Mouse (Mus musculus): ENCODE results near the gene Sorl1. TPM values are rescaled to one million over a fixed set of nuclear protein-coding genes. Genes with fewer than 3 reads are reported as not detected.

The Sorl1 gene
- total RNA-seq, 2 experiments from 2014 or later, result 1.4 to 1.7 TPM

- ATAC-seq (replicated peaks; ENCODE audit: low FRiP score, low TSS enrichment, poor library complexity, severe bottlenecking), result no peak
Observed at GRCm38 (mm10) chr9:42097731-42098473, 26.2 kb downstream of the Sorl1 start.

- ATAC-seq (replicated peaks; ENCODE audit: low FRiP score, low TSS enrichment, poor library complexity, severe bottlenecking), result no peak
Observed at GRCm38 (mm10) chr9:42097006-42097730, 26.9 kb downstream of the Sorl1 start.

- no peak for ATAC-seq (replicated peaks; ENCODE audit: low FRiP score, low TSS enrichment, poor library complexity, severe bottlenecking)
Observed at GRCm38 (mm10) chr9:42094752-42095151, 29.3 kb downstream of the Sorl1 start.

GRCm38 (mm10) chr9:42094028-42094551 lies 30.0 kb downstream of the Sorl1 start:
- no peak for ATAC-seq (replicated peaks; ENCODE audit: low FRiP score, low TSS enrichment, poor library complexity, severe bottlenecking)

GRCm38 (mm10) chr9:42092749-42093148 lies 31.3 kb downstream of the Sorl1 start:
- ATAC-seq (replicated peaks; ENCODE audit: low FRiP score, low TSS enrichment, poor library complexity, severe bottlenecking), result no peak

- no peak for ATAC-seq (replicated peaks; ENCODE audit: low FRiP score, low TSS enrichment, poor library complexity, severe bottlenecking)
Observed at GRCm38 (mm10) chr9:42091561-42091960, 32.5 kb downstream of the Sorl1 start.

GRCm38 (mm10) chr9:42087921-42088320 lies 36.2 kb downstream of the Sorl1 start:
- no peak for ATAC-seq (replicated peaks; ENCODE audit: low FRiP score, low TSS enrichment, poor library complexity, severe bottlenecking)

GRCm38 (mm10) chr9:42085970-42086369 lies 38.1 kb downstream of the Sorl1 start:
- no peak for ATAC-seq (replicated peaks; ENCODE audit: low FRiP score, low TSS enrichment, poor library complexity, severe bottlenecking)

GRCm38 (mm10) chr9:42083661-42084067 lies 40.4 kb downstream of the Sorl1 start:
- no peak for ATAC-seq (replicated peaks; ENCODE audit: low FRiP score, low TSS enrichment, poor library complexity, severe bottlenecking)

- ATAC-seq (replicated peaks; ENCODE audit: low FRiP score, low TSS enrichment, poor library complexity, severe bottlenecking), result no peak
Observed at GRCm38 (mm10) chr9:42081681-42082530, 42.2 kb downstream of the Sorl1 start.

- ATAC-seq (replicated peaks; ENCODE audit: low FRiP score, low TSS enrichment, poor library complexity, severe bottlenecking), result no peak
Observed at GRCm38 (mm10) chr9:42080671-42081070, 43.4 kb downstream of the Sorl1 start.

GRCm38 (mm10) chr9:42077112-42077845 lies 46.8 kb downstream of the Sorl1 start:
- no peak for ATAC-seq (replicated peaks; ENCODE audit: low FRiP score, low TSS enrichment, poor library complexity, severe bottlenecking)

GRCm38 (mm10) chr9:42076256-42076849 lies 47.7 kb downstream of the Sorl1 start:
- no peak for ATAC-seq (replicated peaks; ENCODE audit: low FRiP score, low TSS enrichment, poor library complexity, severe bottlenecking)

GRCm38 (mm10) chr9:42075241-42075640 lies 48.9 kb downstream of the Sorl1 start:
- no peak for ATAC-seq (replicated peaks; ENCODE audit: low FRiP score, low TSS enrichment, poor library complexity, severe bottlenecking)

GRCm38 (mm10) chr9:42072010-42072409 lies 52.1 kb downstream of the Sorl1 start:
- ATAC-seq (replicated peaks; ENCODE audit: low FRiP score, low TSS enrichment, poor library complexity, severe bottlenecking), result no peak

GRCm38 (mm10) chr9:42070856-42071255 lies 53.2 kb downstream of the Sorl1 start:
- ATAC-seq (replicated peaks; ENCODE audit: low FRiP score, low TSS enrichment, poor library complexity, severe bottlenecking), result no peak

GRCm38 (mm10) chr9:42069471-42069870 lies 54.6 kb downstream of the Sorl1 start:
- no peak for ATAC-seq (replicated peaks; ENCODE audit: low FRiP score, low TSS enrichment, poor library complexity, severe bottlenecking)

GRCm38 (mm10) chr9:42067950-42068349 lies 56.1 kb downstream of the Sorl1 start:
- ATAC-seq (replicated peaks; ENCODE audit: low FRiP score, low TSS enrichment, poor library complexity, severe bottlenecking), result no peak

GRCm38 (mm10) chr9:42065756-42066155 lies 58.3 kb downstream of the Sorl1 start:
- ATAC-seq (replicated peaks; ENCODE audit: low FRiP score, low TSS enrichment, poor library complexity, severe bottlenecking), result no peak

All from megakaryocyte-erythroid progenitor cell, adult 5-6 weeks (primary cell).